Mouse (Mus musculus) retina, adult 2 months (tissue): Measurements from ENCODE around the gene Palm2.
A peak's percentile ranks its signal among the peaks of the same experiment; 100 is the strongest.

Experiments used
- DNase-seq: peaks from one replicate; pipeline ENCODE4 v3.0.0-alpha.2; 2012; ENCODE audit warnings: low read depth, low spot score

Gene Palm2

DNA sequence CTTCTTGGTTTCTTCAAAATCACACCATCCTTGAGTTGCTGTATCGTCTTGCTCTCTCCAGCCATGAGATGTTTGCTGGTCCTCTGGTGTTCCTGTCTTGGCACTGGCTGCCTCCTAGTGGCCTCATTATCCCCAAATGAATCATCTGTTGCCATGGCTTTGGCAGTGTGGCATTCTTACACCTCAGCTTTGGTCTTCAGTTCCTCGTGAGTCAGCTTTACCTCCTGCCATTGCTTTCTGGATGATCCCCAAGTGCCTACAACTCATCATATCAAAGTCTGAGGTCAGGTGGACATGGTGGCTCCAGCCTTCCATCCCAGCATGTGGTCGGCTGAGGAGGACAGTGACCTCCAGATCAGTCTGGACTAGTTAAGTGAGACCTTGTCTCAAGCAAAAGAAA, 232.1 kb downstream of the Palm2 start:
- DNase-seq = no peak

- DNase-seq = no peak
Measured at GRCm38 (mm10) chr4:57670813-57671469, 236.9 kb downstream of the Palm2 start.

DNA sequence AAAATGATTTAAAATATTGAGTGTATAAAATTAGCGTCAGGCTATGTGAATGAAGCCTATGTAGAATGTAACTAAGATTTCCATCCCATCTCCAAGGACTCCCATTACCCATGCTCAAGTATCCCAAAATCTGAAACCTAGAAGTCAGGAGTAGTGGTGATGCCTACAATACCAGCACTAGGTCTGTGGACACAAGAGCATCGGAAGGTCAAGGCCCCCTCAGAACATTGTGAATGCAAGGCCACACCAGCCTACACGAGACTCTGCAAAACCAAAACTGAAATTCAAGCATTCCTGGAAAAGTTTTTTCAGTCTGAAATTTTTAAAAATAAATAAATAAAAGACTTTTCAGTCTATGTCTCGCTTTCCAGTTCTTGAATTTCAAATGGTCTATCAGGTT, 238.5 kb downstream of the Palm2 start:
- no peak for DNase-seq

- DNase-seq = peak; percentile 34
Measured at GRCm38 (mm10) chr4:57672996-57673906, 239.2 kb downstream of the Palm2 start.

- DNase-seq = no peak
Measured at GRCm38 (mm10) chr4:57674351-57674750, 240.3 kb downstream of the Palm2 start.

DNA sequence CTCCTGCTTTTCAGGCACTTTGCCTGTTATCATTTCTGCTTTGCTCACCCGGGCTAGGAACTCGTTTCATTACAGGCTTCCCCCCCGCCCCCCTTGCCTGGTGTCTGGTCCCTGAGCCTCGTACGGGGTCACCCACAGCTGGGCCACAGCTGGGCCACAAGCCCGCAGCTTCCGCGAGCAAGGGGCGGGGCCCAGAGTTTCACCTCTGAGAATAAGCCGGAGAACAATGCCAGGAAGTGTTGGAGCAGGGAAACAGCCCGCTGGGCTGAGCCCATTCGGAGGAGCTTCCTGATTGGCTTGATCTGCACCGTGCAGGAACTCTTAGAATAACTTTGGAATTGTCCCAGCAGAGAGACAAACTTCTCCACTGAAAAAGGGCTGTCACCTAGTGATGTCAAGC, 241.3 kb downstream of the Palm2 start:
- no peak for DNase-seq

DNA sequence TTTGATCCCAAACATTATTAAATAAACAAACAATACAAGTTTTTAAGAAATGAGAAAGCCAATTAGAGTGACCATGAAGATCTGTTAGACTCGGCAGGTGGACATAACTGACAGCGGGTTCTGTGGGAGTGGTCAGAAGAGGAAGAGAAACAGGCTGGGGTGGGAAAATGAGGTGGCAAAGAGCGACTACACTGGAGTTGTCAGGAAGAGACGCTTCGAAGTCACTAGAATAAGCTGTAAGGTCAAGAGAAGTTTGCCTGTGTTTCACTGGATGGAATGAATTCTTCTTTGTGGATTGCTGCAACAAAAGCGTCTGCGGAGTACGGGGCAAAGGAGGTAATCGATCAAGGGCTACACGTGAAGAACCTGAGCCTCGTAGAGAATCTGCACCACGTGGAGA, 243.9 kb downstream of the Palm2 start:
- no peak for DNase-seq

GRCm38 (mm10) chr4:57678991-57679457, 245.0 kb downstream of the Palm2 start:
- DNase-seq = no peak

GRCm38 (mm10) chr4:57680186-57680585, 246.1 kb downstream of the Palm2 start:
- DNase-seq = no peak

DNA sequence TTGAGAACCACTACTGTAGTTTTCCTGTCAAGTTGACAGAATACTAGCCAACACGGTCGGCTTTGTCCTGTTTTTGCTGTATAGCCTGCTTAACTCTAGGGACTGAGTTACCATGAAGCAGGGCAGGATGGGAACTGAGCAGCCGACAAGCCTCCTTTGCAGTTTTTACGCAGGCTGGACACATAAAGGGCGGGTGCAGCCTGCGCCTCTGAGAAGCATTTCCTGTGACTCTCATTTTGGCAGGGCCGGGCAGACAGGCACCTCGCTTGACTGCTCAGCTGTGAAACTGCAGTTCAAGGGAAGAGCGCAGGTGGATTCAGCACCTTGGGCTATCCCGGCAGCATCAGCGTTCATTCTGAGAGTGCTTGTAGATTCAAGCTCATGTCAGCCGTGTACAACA, 247.5 kb downstream of the Palm2 start:
- no peak for DNase-seq

GRCm38 (mm10) chr4:57682341-57682740, 248.3 kb downstream of the Palm2 start:
- DNase-seq = no peak

GRCm38 (mm10) chr4:57682944-57683343, 248.9 kb downstream of the Palm2 start:
- no peak for DNase-seq

- no peak for DNase-seq
Measured at GRCm38 (mm10) chr4:57684676-57685215, 250.7 kb downstream of the Palm2 start.

DNA sequence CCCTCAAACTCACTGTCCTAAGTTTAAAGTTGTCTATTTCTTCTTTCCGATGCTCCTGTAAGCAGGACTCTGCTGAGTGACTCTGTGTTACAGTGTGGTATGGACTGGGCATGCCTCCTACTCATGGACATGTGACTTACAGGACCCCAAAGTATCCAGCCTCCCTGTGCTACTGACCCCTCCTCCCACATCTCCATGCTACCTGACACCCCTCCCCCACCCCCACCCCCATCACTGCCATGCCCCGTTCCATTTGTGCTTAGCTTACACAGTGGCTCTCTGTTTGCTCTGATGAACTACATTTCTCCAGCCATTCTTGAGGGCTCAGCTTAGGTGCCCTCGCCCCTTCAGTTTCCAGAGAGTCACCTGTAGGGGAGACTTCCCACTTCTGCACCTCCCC, 252.7 kb downstream of the Palm2 start:
- no peak for DNase-seq

GRCm38 (mm10) chr4:57687583-57687982, 253.5 kb downstream of the Palm2 start:
- no peak for DNase-seq

DNA sequence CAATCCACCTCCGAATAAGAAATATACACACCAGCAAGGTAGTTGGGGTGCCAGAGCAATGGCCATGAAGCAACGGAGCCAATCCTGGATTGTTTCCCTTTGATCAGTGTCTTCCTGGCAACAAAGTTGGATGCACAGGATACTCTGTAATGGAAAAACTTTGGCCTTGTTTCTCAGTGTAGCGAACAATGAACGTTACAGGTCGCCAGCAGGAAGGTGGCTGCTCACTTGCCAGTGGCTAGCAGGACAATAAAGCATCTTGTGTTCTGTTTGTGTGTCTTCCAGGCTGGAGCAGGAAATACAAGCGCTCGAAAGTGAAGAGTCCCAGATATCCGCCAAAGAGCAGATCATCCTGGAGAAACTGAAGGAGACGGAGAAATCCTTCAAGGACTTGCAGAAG, 254.1 kb downstream of the Palm2 start:
- no peak for DNase-seq

- no peak for DNase-seq
Measured at GRCm38 (mm10) chr4:57690001-57690400, 256.0 kb downstream of the Palm2 start.

DNA sequence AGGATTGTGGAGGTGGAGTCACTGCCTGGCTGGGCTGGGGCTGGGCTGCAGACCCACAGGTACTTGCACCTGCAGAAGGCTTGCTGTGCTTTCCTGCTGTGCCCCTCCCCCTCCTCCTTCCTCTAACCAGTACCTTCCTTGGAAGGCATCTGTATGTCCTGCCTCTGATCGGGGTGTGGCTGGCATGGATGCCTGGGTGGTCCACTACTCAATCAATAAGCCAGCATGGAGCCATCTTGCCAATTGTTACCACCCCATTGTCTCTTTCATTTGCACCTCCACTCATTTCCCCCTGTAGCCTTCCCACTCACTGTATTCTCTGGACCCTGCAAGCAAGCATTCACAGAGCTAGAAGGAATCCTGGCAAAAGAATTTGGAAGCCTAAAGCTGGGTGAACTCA, 256.8 kb downstream of the Palm2 start:
- no peak for DNase-seq

- no peak for DNase-seq
Measured at GRCm38 (mm10) chr4:57694356-57695136, 260.5 kb downstream of the Palm2 start.

GRCm38 (mm10) chr4:57696955-57697354, 262.9 kb downstream of the Palm2 start:
- no peak for DNase-seq

DNA sequence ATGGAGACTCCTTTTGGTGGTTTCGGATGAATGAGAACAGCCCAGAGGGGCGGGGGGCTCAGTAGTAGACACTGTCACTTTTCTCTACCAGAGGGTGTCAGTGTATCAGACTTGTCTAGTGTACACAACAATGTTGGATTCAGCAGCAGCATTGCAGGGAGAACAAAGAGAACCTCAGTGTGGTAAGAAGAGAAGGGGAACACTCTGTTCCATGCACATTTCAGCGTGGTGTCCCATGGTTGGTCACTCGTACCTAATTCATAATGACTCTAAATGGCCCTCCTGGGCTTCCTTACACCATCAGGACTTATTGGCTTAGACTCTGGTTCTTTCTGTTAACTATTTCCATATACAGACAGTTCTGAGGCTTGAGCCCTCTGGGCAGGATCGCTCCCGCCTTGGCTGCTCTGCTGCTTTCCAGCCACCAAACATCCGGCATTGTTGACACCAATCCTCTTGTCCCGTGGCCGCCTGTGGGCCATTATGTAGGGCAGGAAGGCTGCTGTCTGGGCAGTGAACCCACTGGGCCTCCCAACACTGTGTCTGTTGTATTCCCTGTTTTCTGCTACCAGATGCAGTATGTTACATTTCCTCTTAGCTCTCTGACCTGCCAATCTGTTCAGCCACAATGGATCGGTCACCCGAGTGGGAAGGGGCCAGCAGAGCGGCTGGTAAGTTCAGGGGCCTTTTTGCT, 264.0 kb downstream of the Palm2 start:
- DNase-seq = no peak
